In genomic region chr15:82144157-82144556, GRCm38 (mm10) we compare ENCODE assay signal across 12 mouse cellular contexts. TPM values are rescaled to one million over a fixed set of nuclear protein-coding genes. Genes with fewer than 3 reads are reported as not detected.
DNase-seq lines count a peak whose midpoint lies in the region; ATAC-seq and TF ChIP-seq lines count a peak whose summit lies in the region.
"Had no signal": no experiment of that assay in that cellular context is flagged by ENCODE, and none has a peak within 500 bp of the region (broad histone marks: within the 10 kb centered on the region; RNA-seq: fewer than 3 reads in every experiment).

No protein-coding gene starts in this region.

- ATAC-seq in embryonic facial prominence, embryonic 12.5 days (ENCODE audit: insufficient number of reproducible peaks, insufficient read depth, low FRiP score, low TSS enrichment) = no peak
- no peak for ATAC-seq in hindbrain, embryonic 16.5 days
- no peak for ATAC-seq in midbrain, embryonic 12.5 days (ENCODE audit: low FRiP score, low read depth)

- H3K9me3 ChIP-seq in embryonic facial prominence, embryonic 12.5 days = no peaks in the 10 kb centered on the region
- no peaks in the 10 kb centered on the region for H3K9me3 ChIP-seq in hindbrain, embryonic 16.5 days (ENCODE audit: control insufficient read depth, low read length)
- no peaks in the 10 kb centered on the region for H3K9me3 ChIP-seq in midbrain, embryonic 12.5 days
- H3K9me3 ChIP-seq: kidney, embryonic 15.5 days had no signal

- H3K4me2 ChIP-seq in embryonic facial prominence, embryonic 12.5 days (replicated peaks) = no peak overlapping the region
- no peak overlapping the region for H3K4me2 ChIP-seq in hindbrain, embryonic 16.5 days (ENCODE audit: low read length)
- H3K4me2 ChIP-seq in midbrain, embryonic 12.5 days (replicated peaks) = no peak overlapping the region
- H3K4me2 ChIP-seq: heart, embryonic 11.5 days; kidney, embryonic 15.5 days had no signal

- no peak for TF ChIP-seq POLR2A in cerebellum, adult 2 months (IDR thresholded peaks at IDR 0.05; ENCODE audit: borderline replicate concordance, insufficient read depth, low read length)

- 74% methylated on average over 5 of the region's 5 CpGs for WGBS in cerebellum, adult 2 months
- 91% methylated on average over 5 of the region's 5 CpGs for WGBS in embryonic facial prominence, embryonic 12.5 days
- WGBS in hindbrain, embryonic 16.5 days = 85% methylated on average over 5 of the region's 5 CpGs
- WGBS in midbrain, embryonic 12.5 days = 88% methylated on average over 5 of the region's 5 CpGs

- intact Hi-C loops in left cerebral cortex, postnatal 14 days (cut with DNase I) = no loop called here

- H3K4me3 ChIP-seq in cerebellum, adult 2 months (replicated peaks; ENCODE audit: insufficient read depth, low read depth, low read length) = no peak overlapping the region
- H3K4me3 ChIP-seq in embryonic facial prominence, embryonic 12.5 days = no peak overlapping the region
- H3K4me3 ChIP-seq in hindbrain, embryonic 16.5 days (ENCODE audit: low read length) = no peak overlapping the region
- no peak overlapping the region for H3K4me3 ChIP-seq in midbrain, embryonic 12.5 days
- H3K4me3 ChIP-seq: kidney, embryonic 15.5 days had no signal

- H3K27me3 ChIP-seq in cerebellum, adult 2 months (ENCODE audit: control insufficient read depth, insufficient read depth, low read length) = no peaks in the 10 kb centered on the region
- H3K27me3 ChIP-seq in embryonic facial prominence, embryonic 12.5 days = no peaks in the 10 kb centered on the region
- no peaks in the 10 kb centered on the region for H3K27me3 ChIP-seq in hindbrain, embryonic 16.5 days (replicated peaks; ENCODE audit: control insufficient read depth, insufficient read depth, low read length)
- no peaks in the 10 kb centered on the region for H3K27me3 ChIP-seq in midbrain, embryonic 12.5 days
- H3K27me3 ChIP-seq: kidney, embryonic 15.5 days had no signal

- DNase-seq in cerebellum, adult 9-10 months = peak; percentile 47
- DNase-seq in cerebellum, adult 2 months = no peak
- DNase-seq in ovary, postnatal 14 days (ENCODE audit: low spot score) = no peak
- DNase-seq in left cerebral cortex, postnatal 14 days (ENCODE audit: low spot score in 2 of 2) = no peak
- no peak for DNase-seq in spleen, postnatal 14 days (ENCODE audit: low spot score in 2 of 2)
- DNase-seq: adrenal gland, postnatal 10 days; cerebellum, adult 18-20 months had no signal

- H3K9ac ChIP-seq in embryonic facial prominence, embryonic 12.5 days = no peak overlapping the region
- H3K9ac ChIP-seq in hindbrain, embryonic 16.5 days (ENCODE audit: low read depth, low read length) = no peak overlapping the region
- H3K9ac ChIP-seq in midbrain, embryonic 12.5 days (replicated peaks) = no peak overlapping the region
- H3K9ac ChIP-seq: kidney, embryonic 15.5 days had no signal

- peaks cover 3% of the 10 kb centered on the region; the same call in 1 of the 2 replicates for H3K4me1 ChIP-seq in cerebellum, adult 2 months (ENCODE audit: control insufficient read depth, insufficient read depth, low read length)
- peaks cover 16% of the 10 kb centered on the region for H3K4me1 ChIP-seq in embryonic facial prominence, embryonic 12.5 days
- H3K4me1 ChIP-seq in hindbrain, embryonic 16.5 days (ENCODE audit: control insufficient read depth, insufficient read depth, low read depth, low read length) = peaks cover 8% of the 10 kb centered on the region
- peaks cover 39% of the 10 kb centered on the region for H3K4me1 ChIP-seq in midbrain, embryonic 12.5 days

- TF ChIP-seq CTCF in cerebellum, adult 2 months (IDR thresholded peaks at IDR 0.05; ENCODE audit: borderline replicate concordance, insufficient read depth, low read depth, low read length) = no peak

- peaks cover 15% of the 10 kb centered on the region for H3K36me3 ChIP-seq in embryonic facial prominence, embryonic 12.5 days
- H3K36me3 ChIP-seq in hindbrain, embryonic 16.5 days (ENCODE audit: control insufficient read depth, insufficient read depth, low read length) = 0 out of 2 replicates have a peak, but pooled peaks cover 2% of the 10 kb centered on the region
- H3K36me3 ChIP-seq in midbrain, embryonic 12.5 days = peaks cover 6% of the 10 kb centered on the region; the same call in 1 of the 2 replicates

- no peak overlapping the region for H3K27ac ChIP-seq in cerebellum, adult 2 months (ENCODE audit: insufficient read depth, low read length)
- H3K27ac ChIP-seq in embryonic facial prominence, embryonic 12.5 days = peak overlapping the region; percentile 50; the same call in 1 of the 2 replicates
- H3K27ac ChIP-seq in hindbrain, embryonic 16.5 days (ENCODE audit: low read depth, low read length) = peak overlapping the region; percentile 31; the same call in 1 of the 2 replicates
- H3K27ac ChIP-seq in midbrain, embryonic 12.5 days (replicated peaks) = peak overlapping the region; percentile 95

RNA-seq across cellular contexts. Expression of gene Srebf2, which starts 2.8 kb away (rescaled TPM):
- 104 and 105 TPM in 2 replicates for polyA plus RNA-seq in cerebellum, adult 2 months (2012; rRNA removed)
- polyA plus RNA-seq in embryonic facial prominence, embryonic 12.5 days (2016; fragmentation: Nextera tagmentation; extraction: Ambion mirVana) = 200 and 202 TPM in 2 replicates
- polyA plus RNA-seq in hindbrain, embryonic 16.5 days (2015; fragmentation: Nextera tagmentation; extraction: Ambion mirVana) = 179 and 196 TPM in 2 replicates
- 274 and 276 TPM in 2 replicates for polyA plus RNA-seq in midbrain, embryonic 12.5 days (2016; fragmentation: Nextera tagmentation; extraction: Ambion mirVana)
- 100 to 1,000 TPM; 173 to 195 TPM for total RNA-seq in left cerebral cortex, postnatal 14 days (2021)

RNA-seq across cellular contexts. Expression of gene Ccdc134, which starts 16.4 kb away (rescaled TPM):
- polyA plus RNA-seq in cerebellum, adult 2 months (2012; rRNA removed) = 15.4 and 15.5 TPM in 2 replicates
- 26.2 and 27.0 TPM in 2 replicates for polyA plus RNA-seq in embryonic facial prominence, embryonic 12.5 days (2016; fragmentation: Nextera tagmentation; extraction: Ambion mirVana)
- polyA plus RNA-seq in hindbrain, embryonic 16.5 days (2015; fragmentation: Nextera tagmentation; extraction: Ambion mirVana) = 10.6 and 11.9 TPM in 2 replicates
- polyA plus RNA-seq in midbrain, embryonic 12.5 days (2016; fragmentation: Nextera tagmentation; extraction: Ambion mirVana) = 17.3 and 18.3 TPM in 2 replicates
- total RNA-seq in left cerebral cortex, postnatal 14 days (2021) = 10 to 100 TPM; 10.1 to 12.9 TPM
